Mouse (Mus musculus): Measurements from ENCODE around the gene Mlc1.

- TF ChIP-seq POLR2A (IDR thresholded peaks at IDR 0.05; ENCODE audit: low read depth, low read length): no peak
- TF ChIP-seq CHD1 (IDR thresholded peaks at IDR 0.05; ENCODE audit: low read depth, low read length): no peak
- TF ChIP-seq BHLHE40 (IDR thresholded peaks at IDR 0.05; ENCODE audit: low read depth, low read length): no peak
- TF ChIP-seq EP300 (IDR thresholded peaks at IDR 0.05; ENCODE audit: low read length): no peak
- TF ChIP-seq USF1 (IDR thresholded peaks at IDR 0.05; ENCODE audit: low read depth, low read length): no peak
- TF ChIP-seq TCF12 (IDR thresholded peaks at IDR 0.05; ENCODE audit: low read depth, low read length): no peak
- no peak for TF ChIP-seq CHD2 (IDR thresholded peaks at IDR 0.05; ENCODE audit: low read length)
Measured at GRCm38 (mm10) chr15:88951246-88951645, 27.6 kb downstream of the Mlc1 start.

Data from CH12.LX (cell line).